Mouse (Mus musculus) neutrophil, adult 59 days (primary cell): ENCODE data around the gene Castor2. TPM values are rescaled to one million over a fixed set of nuclear protein-coding genes. Genes with fewer than 3 reads are reported as not detected.

Experiments
- total RNA-seq, 2 experiments: library from RNA; stranded (reverse); gene quantifications; 1 replicate in 1 of 2; 2 replicates in 1 of 2; pipeline ENCODE4 v1.2.4; 2023

The Castor2 gene
- total RNA-seq, result 1 to 10 TPM; 2.7 to 5.0 TPM

DNA sequence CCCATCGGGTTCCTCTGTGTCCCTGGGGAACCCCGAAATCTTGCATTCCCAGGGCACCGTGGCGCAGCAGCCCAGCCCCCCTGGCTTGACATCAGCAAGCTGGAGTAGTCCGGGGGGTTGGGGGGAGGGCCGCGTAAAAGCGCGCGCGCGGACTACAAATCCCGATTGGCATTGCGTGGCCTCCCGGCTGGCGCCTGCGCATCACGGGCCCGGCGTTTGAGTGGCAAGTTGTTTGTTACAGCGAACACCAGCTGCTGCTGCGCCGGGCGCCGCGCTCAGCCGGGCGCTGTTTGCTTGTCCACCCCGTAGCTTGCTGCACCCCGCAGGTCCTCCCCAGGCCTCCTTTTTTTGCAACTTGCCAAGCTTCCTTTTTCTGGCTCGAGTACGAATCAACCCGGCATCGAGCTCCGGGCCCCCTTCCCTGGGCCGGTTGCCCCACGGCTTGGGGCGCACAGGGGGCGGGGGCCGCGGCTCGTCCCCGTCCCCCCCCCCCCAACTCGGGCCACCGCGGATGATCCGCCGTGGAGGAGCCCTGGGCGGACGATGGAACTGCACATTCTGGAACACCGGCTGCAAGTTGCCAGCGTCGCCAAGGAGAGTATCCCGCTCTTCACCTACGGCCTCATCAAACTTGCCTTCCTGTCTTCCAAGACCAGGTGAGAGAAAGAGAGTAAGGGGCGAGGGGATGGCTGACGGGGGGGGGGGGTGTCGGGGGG, at the start of gene Castor2:
Gene Castor2, plus strand, starts transcription at position 216 of the 716 bp plus-strand sequence.

DNA sequence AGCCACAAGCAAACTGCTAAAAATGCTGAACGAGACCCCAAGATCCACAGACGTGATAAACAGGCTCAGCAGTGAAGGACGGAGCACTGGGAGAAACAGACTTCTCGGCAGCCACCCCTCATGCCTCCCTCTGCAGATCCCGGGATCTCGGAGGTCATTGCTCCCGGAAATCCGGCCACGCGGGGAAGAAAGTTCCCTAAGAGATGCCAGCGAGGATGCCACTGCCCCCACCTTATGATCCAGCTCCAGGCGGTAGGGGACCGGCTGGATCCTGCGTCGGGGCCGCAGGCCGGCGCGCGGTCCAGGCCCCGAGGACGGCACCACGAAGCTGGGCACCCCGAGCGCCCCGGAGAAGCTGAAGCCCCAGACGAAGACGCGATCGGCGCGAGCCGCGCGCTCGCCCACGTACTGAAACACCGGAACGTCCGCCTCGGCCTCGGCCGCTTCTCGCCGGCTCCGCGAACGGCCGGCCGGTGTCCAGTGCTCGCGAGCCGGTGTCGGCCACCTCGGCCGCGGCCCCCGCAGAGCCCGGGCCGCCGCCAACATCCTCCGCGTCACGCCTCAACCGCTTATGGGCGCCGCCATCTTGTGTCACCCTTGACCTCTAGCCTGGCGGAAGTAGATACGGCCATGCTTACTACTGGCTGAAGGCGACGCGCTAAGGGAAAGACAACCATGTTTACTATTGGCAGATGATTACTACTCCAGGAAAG, 76.8 kb downstream of the Castor2 start, which contains the start of gene Rcc1l:
Gene Rcc1l, minus strand, starts transcription at position 606 of the 713 bp plus-strand sequence.

DNA sequence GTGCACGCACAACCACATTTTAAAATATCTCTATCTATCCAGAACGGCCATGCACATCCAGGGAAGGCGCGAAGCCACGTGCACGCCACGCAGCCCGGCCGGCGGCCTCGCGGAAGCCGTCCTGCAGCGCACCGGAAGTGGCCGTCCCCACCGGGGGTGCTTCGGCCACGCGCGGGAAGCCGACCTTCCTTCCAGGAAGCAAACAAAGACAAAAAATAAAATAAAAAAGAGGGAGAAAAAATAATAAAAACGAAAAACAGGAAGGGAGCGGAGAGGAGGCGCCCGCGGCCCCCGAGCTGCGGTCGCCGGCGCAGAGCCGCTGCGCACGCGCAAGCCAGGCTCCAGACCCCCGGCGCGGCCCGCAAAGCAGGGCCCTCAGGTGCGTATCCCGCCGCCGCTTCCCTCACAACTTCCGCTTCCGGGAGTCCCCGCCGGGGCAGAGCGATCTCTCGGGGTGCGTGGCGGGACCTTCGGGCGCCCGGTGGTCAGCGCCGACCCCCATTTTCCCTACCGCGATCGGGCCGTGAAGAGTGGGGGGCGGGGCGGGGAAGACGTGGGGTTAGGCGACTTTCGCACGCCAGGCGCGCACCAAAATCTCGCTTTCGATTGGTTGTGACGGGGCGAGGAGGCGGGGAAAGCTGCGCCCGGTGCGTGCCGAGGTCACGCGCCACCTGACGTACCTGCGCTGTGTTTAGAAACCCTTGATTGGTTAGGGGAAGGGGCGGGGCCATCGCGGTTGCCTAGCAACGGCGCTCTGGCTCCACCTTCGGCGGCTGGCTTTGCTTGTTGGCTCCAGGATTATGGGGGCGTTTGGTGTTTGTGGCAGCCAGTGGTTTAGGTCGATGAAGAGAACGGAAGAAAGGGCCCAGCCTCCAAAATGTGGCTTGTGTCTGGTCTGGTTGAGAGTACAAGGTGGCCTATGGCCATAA, 84.6 kb downstream of the Castor2 start, which contains the start of gene Gtf2ird2:
Gene Gtf2ird2, plus strand, starts transcription at position 140 of the 929 bp plus-strand sequence.

Other genes starting within 250 kb of the Castor2 start
- 1 to 10 TPM; 5.7 to 6.3 TPM for gene Rcc1l, start 77.1 kb downstream of the Castor2 start, total RNA-seq
- gene Gtf2ird2, start 84.3 kb downstream of the Castor2 start, total RNA-seq, result 1 to 10 TPM; 3.2 TPM
- gene Ncf1, start 129.9 kb downstream of the Castor2 start, total RNA-seq, result 1,000 to 10,000 TPM; 1,317 to 1,368 TPM
- 10 to 100 TPM; 30.9 to 34.5 TPM for gene Gtf2i, start 215.0 kb downstream of the Castor2 start, total RNA-seq